ENCODE assay signal across 9 mouse cellular contexts in the genomic region with DNA sequence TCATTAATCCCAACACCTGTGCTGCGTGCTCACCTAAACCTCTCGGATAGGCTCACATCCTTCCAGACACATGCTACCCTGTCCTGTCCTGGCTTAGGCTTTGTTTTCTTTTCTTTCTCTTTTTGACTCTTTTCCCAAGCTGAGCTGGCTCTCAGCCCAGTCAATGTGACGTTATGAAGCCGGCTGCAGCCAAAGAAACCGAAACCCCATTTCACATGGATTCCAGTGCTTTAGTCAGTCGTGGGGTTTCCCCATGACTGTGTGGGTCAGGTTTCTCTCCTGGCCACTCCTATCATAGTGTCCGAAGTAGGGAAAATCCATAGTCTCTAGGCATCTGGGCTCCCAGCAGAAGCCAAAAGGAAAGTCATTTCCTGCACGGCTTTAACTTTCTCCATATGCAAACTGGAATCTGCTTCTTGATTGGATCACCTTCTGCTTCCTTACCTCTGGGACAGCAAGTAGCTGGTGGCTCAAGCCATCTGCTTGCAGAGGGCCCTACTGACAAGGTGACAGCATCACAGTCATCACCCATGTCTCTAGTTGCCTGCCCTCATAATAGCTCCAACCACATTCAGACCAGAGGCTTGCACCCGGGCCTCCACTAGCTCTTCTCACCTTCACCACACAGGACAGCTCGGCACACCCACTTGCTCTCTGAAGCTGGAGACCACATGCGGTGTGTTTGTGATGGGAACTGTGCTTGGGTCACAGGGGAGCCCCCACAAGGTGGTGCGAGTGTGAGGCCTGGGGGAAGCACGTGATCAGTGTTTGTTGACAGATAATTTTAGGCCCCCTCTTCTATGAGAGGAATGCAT. TPM values are rescaled to one million over a fixed set of nuclear protein-coding genes. Genes with fewer than 3 reads are reported as not detected.
A peak's percentile ranks its signal among the peaks of the same experiment; 100 is the strongest.
DNase-seq lines count a peak whose midpoint lies in the region; ATAC-seq and TF ChIP-seq lines count a peak whose summit lies in the region.
"Had no signal": no experiment of that assay in that cellular context is flagged by ENCODE, and none has a peak within 500 bp of the region (broad histone marks: within the 10 kb centered on the region; RNA-seq: fewer than 3 reads in every experiment).

No protein-coding gene starts in this region.

- H3K4me1 ChIP-seq in CH12.LX (ENCODE audit: control insufficient read depth in 1 of 2, insufficient read depth in 2 of 2) = peaks cover 39 to 66% of the 10 kb centered on the region in 2 experiments
- H3K4me1 ChIP-seq in kidney, embryonic 15.5 days = peaks cover 21% of the 10 kb centered on the region
- no peaks in the 10 kb centered on the region for H3K4me1 ChIP-seq in liver, embryonic 16.5 days (ENCODE audit: control insufficient read depth, low read depth, low read length)
- peaks cover 12% of the 10 kb centered on the region for H3K4me1 ChIP-seq in thymus, adult 2 months (replicated peaks; ENCODE audit: control insufficient read depth, insufficient read depth, low read length)

- no peak; a peak in 2 of 4 replicates for TF ChIP-seq CTCF in CH12.LX (conservative IDR thresholded peaks at IDR 0.05 in 1 of 2, IDR thresholded peaks at IDR 0.05 in 1 of 2; ENCODE audit: low read depth in 2 of 2, low read length in 2 of 2)
- no peak for TF ChIP-seq CTCF in thymus, adult 2 months (IDR thresholded peaks at IDR 0.05; ENCODE audit: borderline replicate concordance, control insufficient read depth, extremely low read depth, insufficient read depth, low read length, poor library complexity)

- no peak; the same call in 1 of the 2 replicates for ATAC-seq in kidney, embryonic 15.5 days (replicated peaks; ENCODE audit: low FRiP score)
- ATAC-seq in liver, embryonic 16.5 days (ENCODE audit: low read depth) = peak; percentile 61

- DNase-seq in 3134 (ENCODE audit: extremely low read depth, insufficient read length, low spot score) (peak; percentile 71), CH12.LX (ENCODE audit: extremely low read depth) (peak; percentile 85)
- peak; percentile 76 to 77 for DNase-seq in cerebellum, postnatal 10 days
- peak; percentile 86 for DNase-seq in heart, adult 8-10 months (ENCODE audit: low spot score)
- DNase-seq in right cerebral cortex, adult 18-20 months = peak; percentile 62
- DNase-seq in thymus, adult 2 months = no peak

- 30% methylated on average over 13 of the region's 13 CpGs for WGBS in kidney, embryonic 15.5 days
- WGBS in liver, embryonic 16.5 days (ENCODE audit: insufficient replicate concordance) = 47% methylated on average over 13 of the region's 13 CpGs
- WGBS in thymus, adult 2 months = 29% methylated on average over 13 of the region's 13 CpGs

- H3K36me3 ChIP-seq in CH12.LX (replicated peaks in 1 of 2; ENCODE audit: control insufficient read depth in 1 of 2, insufficient read depth in 1 of 2, low read length in 1 of 2) = peaks cover 0 to 8% of the 10 kb centered on the region in 2 experiments
- no peaks in the 10 kb centered on the region for H3K36me3 ChIP-seq in kidney, embryonic 15.5 days
- H3K36me3 ChIP-seq in liver, embryonic 16.5 days (ENCODE audit: control insufficient read depth, insufficient read depth) = no peaks in the 10 kb centered on the region
- H3K36me3 ChIP-seq in thymus, adult 2 months (ENCODE audit: control insufficient read depth, insufficient read depth, low read length) = no peaks in the 10 kb centered on the region

- peak overlapping the region; percentile 73 for H3K4me2 ChIP-seq in CH12.LX (ENCODE audit: insufficient read depth, low read depth, poor library complexity, severe bottlenecking)
- H3K4me2 ChIP-seq in kidney, embryonic 15.5 days = peak overlapping the region; percentile 33
- no peak overlapping the region for H3K4me2 ChIP-seq in liver, embryonic 16.5 days (ENCODE audit: low read depth, low read length)

- dilution Hi-C loops in CH12.LX (cut with MboI; ENCODE audit: extremely low pct_ligation_motif_present, extremely low pct_unique_long_range_greater_than_20kb, low sequenced_read_pairs) = no loop called here

- H3K27ac ChIP-seq in CH12.LX (ENCODE audit: insufficient read depth, low read depth) = peak overlapping the region; percentile 65
- peak overlapping the region; percentile 38 for H3K27ac ChIP-seq in kidney, embryonic 15.5 days
- no peak overlapping the region for H3K27ac ChIP-seq in liver, embryonic 16.5 days (ENCODE audit: low read length)
- no peak overlapping the region for H3K27ac ChIP-seq in thymus, adult 2 months (ENCODE audit: control insufficient read depth, insufficient read depth, low read length)

- no peaks in the 10 kb centered on the region for H3K9me3 ChIP-seq in CH12.LX (replicated peaks; ENCODE audit: low read length)
- no peaks in the 10 kb centered on the region for H3K9me3 ChIP-seq in kidney, embryonic 15.5 days (replicated peaks)
- H3K9me3 ChIP-seq in liver, embryonic 16.5 days (replicated peaks; ENCODE audit: control insufficient read depth, low read length) = no peaks in the 10 kb centered on the region

- no peak for TF ChIP-seq POLR2A in CH12.LX (IDR thresholded peaks at IDR 0.05; ENCODE audit: low read depth, low read length)
- TF ChIP-seq POLR2A in thymus, adult 2 months (IDR thresholded peaks at IDR 0.05; ENCODE audit: control insufficient read depth, extremely low read depth, insufficient read depth, low read length, poor library complexity) = no peak

- peak; percentile 83; the same call in 1 of the 2 replicates for TF ChIP-seq EP300 in CH12.LX (IDR thresholded peaks at IDR 0.05; ENCODE audit: low read length)

- 0 out of 2 replicates have a peak overlapping the region, but pooled peaks have one; percentile 5 for H3K9ac ChIP-seq in CH12.LX (ENCODE audit: insufficient read depth, low read depth)
- no peak overlapping the region for H3K9ac ChIP-seq in kidney, embryonic 15.5 days
- H3K9ac ChIP-seq in liver, embryonic 16.5 days (ENCODE audit: low read depth, low read length) = no peak overlapping the region

- no peak; the same call in 1 of the 2 replicates for TF ChIP-seq RAD21 in CH12.LX (IDR thresholded peaks at IDR 0.05; ENCODE audit: low read depth, low read length)

- no peaks in the 10 kb centered on the region for H3K27me3 ChIP-seq in CH12.LX (replicated peaks)
- H3K27me3 ChIP-seq in kidney, embryonic 15.5 days = no peaks in the 10 kb centered on the region
- no peaks in the 10 kb centered on the region for H3K27me3 ChIP-seq in liver, embryonic 16.5 days (ENCODE audit: control insufficient read depth, insufficient read depth, low read depth, low read length)
- H3K27me3 ChIP-seq in thymus, adult 2 months (ENCODE audit: control insufficient read depth, insufficient read depth, low read length) = no peaks in the 10 kb centered on the region

- no peaks in the 10 kb centered on the region for H3K79me2 ChIP-seq in CH12.LX (replicated peaks; ENCODE audit: control insufficient read depth, extremely low read depth, insufficient read depth, poor library complexity, severe bottlenecking)

- in situ Hi-C loops in CH12.LX (cut with MboI; ENCODE audit: low pct_ligation_motif_present, low pct_unique_long_range_greater_than_20kb, low sequenced_read_pairs) = no loop called here

- peak overlapping the region; percentile 0 to 41 (median 14) for H3K4me3 ChIP-seq in CH12.LX (replicated peaks in 1 of 3; ENCODE audit: low read depth in 2 of 3, low read length in 2 of 3, poor library complexity in 1 of 3)
- H3K4me3 ChIP-seq in kidney, embryonic 15.5 days (replicated peaks) = 0 out of 2 replicates have a peak overlapping the region, but pooled peaks have one; percentile 9
- no peak overlapping the region for H3K4me3 ChIP-seq in liver, embryonic 16.5 days (ENCODE audit: low read depth, low read length)
- no peak overlapping the region for H3K4me3 ChIP-seq in thymus, adult 2 months (ENCODE audit: control insufficient read depth, insufficient read depth, low read length)

TF ChIP-seq in CH12.LX, 34 proteins besides CTCF, POLR2A, EP300 and RAD21 (continues in another document):
- TF ChIP-seq HCFC1 (IDR thresholded peaks at IDR 0.05; ENCODE audit: low read depth, low read length) = 0 out of 2 replicates have a peak, but pooled peaks have one; percentile 8
- peak; percentile 57 for TF ChIP-seq JUN (IDR thresholded peaks at IDR 0.05; ENCODE audit: insufficient read depth, low read depth, low read length)
- 0 out of 2 replicates have a peak, but pooled peaks have one; percentile 49 for TF ChIP-seq MAZ (IDR thresholded peaks at IDR 0.05; ENCODE audit: low read depth, low read length)
- TF ChIP-seq TCF12 (IDR thresholded peaks at IDR 0.05; ENCODE audit: low read depth, low read length) = peak; percentile 67
- peak; percentile 86 for TF ChIP-seq ETS1 (conservative IDR thresholded peaks at IDR 0.05; ENCODE audit: low read depth, low read length)

RNA-seq across cellular contexts. Expression of gene Ccl5, which starts 4.5 kb away (rescaled TPM):
- total RNA-seq in CH12.LX (2012; rRNA removed) (0.68 TPM in 1 of 2 replicates, not detected in the other), CH12.LX (2014; rRNA removed) (0.60 TPM in 1 of 2 replicates, not detected in the other)
- 1.3 and 1.9 TPM in 2 replicates for polyA plus RNA-seq in CH12.LX (2012; ENCODE audit: insufficient read length, low read depth)
- 1 to 10 TPM in 1 of 4 experiments, under 1 TPM in 1, not detected in 2; 0.76 to 1.1 TPM for total RNA-seq in heart, adult 8-10 months (2022)
- polyA plus RNA-seq in kidney, embryonic 15.5 days (2015; fragmentation: Nextera tagmentation; extraction: Ambion mirVana) = not detected in 2 replicates
- 1.2 and 1.7 TPM in 2 replicates for polyA plus RNA-seq in liver, embryonic 16.5 days (2015; fragmentation: Nextera tagmentation; extraction: Ambion mirVana)
- polyA plus RNA-seq in thymus, adult 2 months (2012; rRNA removed) = 526 and 777 TPM in 2 replicates

RNA-seq across cellular contexts. Expression of gene Heatr9, which starts 12.8 kb away (rescaled TPM):
- total RNA-seq in CH12.LX (2012; rRNA removed) (not detected in 2 replicates), CH12.LX (2014; rRNA removed) (not detected in 2 replicates)
- polyA plus RNA-seq in CH12.LX (2012; ENCODE audit: insufficient read length, low read depth) = not detected in 2 replicates
- total RNA-seq in heart, adult 8-10 months (2022) = not detected
- polyA plus RNA-seq in kidney, embryonic 15.5 days (2015; fragmentation: Nextera tagmentation; extraction: Ambion mirVana) = not detected in 2 replicates
- not detected in 2 replicates for polyA plus RNA-seq in liver, embryonic 16.5 days (2015; fragmentation: Nextera tagmentation; extraction: Ambion mirVana)
- polyA plus RNA-seq in thymus, adult 2 months (2012; rRNA removed) = 0.20 TPM in 1 of 2 replicates, not detected in the other
- polyA plus RNA-seq: frontal cortex, adult 2 months had no signal

RNA-seq across cellular contexts. Expression of gene Ccl9, which starts 43.6 kb away (rescaled TPM):
- 0.42 TPM in 1 of 2 replicates, not detected in the other for total RNA-seq in CH12.LX (2012; rRNA removed)
- total RNA-seq in CH12.LX (2014; rRNA removed) = 0.63 and 0.67 TPM in 2 replicates
- 0.64 and 0.81 TPM in 2 replicates for polyA plus RNA-seq in CH12.LX (2012; ENCODE audit: insufficient read length, low read depth)
- total RNA-seq in heart, adult 8-10 months (2022) = 1 to 10 TPM; 4.4 to 9.5 (median 5.6) TPM
- polyA plus RNA-seq in kidney, embryonic 15.5 days (2015; fragmentation: Nextera tagmentation; extraction: Ambion mirVana) = 4.7 and 6.1 TPM in 2 replicates
- 66.8 and 71.8 TPM in 2 replicates for polyA plus RNA-seq in liver, embryonic 16.5 days (2015; fragmentation: Nextera tagmentation; extraction: Ambion mirVana)
- polyA plus RNA-seq in thymus, adult 2 months (2012; rRNA removed) = 3.4 and 4.5 TPM in 2 replicates

RNA-seq across cellular contexts. Expression of gene Ccl6, which starts 58.1 kb away (rescaled TPM):
- total RNA-seq in CH12.LX (2012; rRNA removed) (0.13 and 0.30 TPM in 2 replicates), CH12.LX (2014; rRNA removed) (1.2 and 1.8 TPM in 2 replicates)
- polyA plus RNA-seq in CH12.LX (2012; ENCODE audit: insufficient read length, low read depth) = 0.93 and 1.3 TPM in 2 replicates
- 10 to 100 TPM in 2 of 4 experiments, 1 to 10 TPM in 2; 5.4 to 24.7 (median 9.6) TPM for total RNA-seq in heart, adult 8-10 months (2022)
- polyA plus RNA-seq in kidney, embryonic 15.5 days (2015; fragmentation: Nextera tagmentation; extraction: Ambion mirVana) = 3.9 and 8.3 TPM in 2 replicates
- 16.3 and 16.9 TPM in 2 replicates for polyA plus RNA-seq in liver, embryonic 16.5 days (2015; fragmentation: Nextera tagmentation; extraction: Ambion mirVana)
- polyA plus RNA-seq in thymus, adult 2 months (2012; rRNA removed) = 4.9 and 10.4 TPM in 2 replicates

Comparison
In these comparisons a context has a peak if more than half of its experiments do, and no peak if none do; other contexts are left out.
1. H3K27ac ChIP-seq: peak in CH12.LX (single experiment) and kidney, embryonic 15.5 days (single experiment); none in liver, embryonic 16.5 days (single experiment) and thymus, adult 2 months (single experiment).
2. H3K4me3 ChIP-seq: peak in CH12.LX (3 of 3) and kidney, embryonic 15.5 days (single experiment); none in liver, embryonic 16.5 days (single experiment) and thymus, adult 2 months (single experiment).
3. RNA of gene Ccl5, which starts 4.5 kb away (polyA plus RNA-seq): 526 to 777 TPM in thymus, adult 2 months; 1.2 to 1.7 TPM in liver, embryonic 16.5 days, 1.3 to 1.9 TPM in CH12.LX and not detected in kidney, embryonic 15.5 days; every median in the first group is over 100 times any median in the second.